Mouse (Mus musculus) limb, embryonic 14.5 days (tissue): ENCODE results near the gene Grb14. TPM values are rescaled to one million over a fixed set of nuclear protein-coding genes. Genes with fewer than 3 reads are reported as not detected.

Experiments used
- ATAC-seq: fragments of 200-750 bp; cut with Nextera tagmentation; 2 replicates; pipeline ENCODE4 v1.8.0; 2017; ENCODE audit warnings: low read depth, moderate number of reproducible peaks, moderate TSS enrichment; ENCODE audit not compliant: low FRiP score
- DNase-seq: peaks from one replicate; pipeline ENCODE4 v3.0.0-alpha.2; 2015; ENCODE audit warnings: low spot score
- H3K27ac ChIP-seq: fragments of 300-500 bp; sonication (generic); replicated peaks from 2 replicates; pipeline ENCODE4 v1.5.1; 2014; ENCODE audit warnings: low read depth, mild to moderate bottlenecking, low read length, moderate library complexity, mixed read lengths
- H3K27me3 ChIP-seq: fragments of 300-500 bp; sonication (generic); 2 replicates; pipeline ENCODE4 v1.6.1; 2014; ENCODE audit warnings: low read length, mixed read lengths; ENCODE audit not compliant: control insufficient read depth, insufficient read depth
- H3K36me3 ChIP-seq: fragments of 300-500 bp; sonication (generic); 2 replicates; pipeline ENCODE4 v1.6.1; 2014; ENCODE audit warnings: mild to moderate bottlenecking, low read length, moderate library complexity, mixed read lengths; ENCODE audit not compliant: control insufficient read depth, insufficient read depth
- H3K4me1 ChIP-seq: fragments of 300-500 bp; sonication (generic); 2 replicates; pipeline ENCODE4 v1.6.1; 2014; ENCODE audit warnings: antibody characterized with exemption, low read length, mixed read lengths; ENCODE audit not compliant: control insufficient read depth, insufficient read depth
- H3K4me2 ChIP-seq: fragments of 300-500 bp; sonication (generic); replicated peaks from 2 replicates; pipeline ENCODE4 v1.6.1; 2014; ENCODE audit warnings: low read depth, mild to moderate bottlenecking, low read length, moderate library complexity; ENCODE audit not compliant: severe bottlenecking
- H3K4me3 ChIP-seq: fragments of 300-500 bp; sonication (generic); replicated peaks from 2 replicates; pipeline ENCODE4 v1.5.1; 2014; ENCODE audit warnings: low read length
- H3K9ac ChIP-seq: fragments of 300-500 bp; sonication (generic); 2 replicates; pipeline ENCODE4 v1.6.1; 2014; ENCODE audit warnings: mild to moderate bottlenecking, low read depth, low read length, moderate library complexity; ENCODE audit not compliant: severe bottlenecking
- H3K9me3 ChIP-seq: fragments of 300-500 bp; sonication (generic); 2 replicates; pipeline ENCODE4 v1.6.1; 2016; ENCODE audit warnings: low read length; ENCODE audit not compliant: control insufficient read depth
- POLR2A ChIP-seq: fragments of 200-500 bp; IDR thresholded peaks from 2 replicates; pipeline ENCODE4 v1.8.0; 2012; ENCODE audit warnings: inconsistent platforms, mild to moderate bottlenecking, moderate library complexity, borderline replicate concordance; ENCODE audit not compliant: insufficient read depth, insufficient read length; ENCODE audit errors: extremely low read depth
- WGBS: fragments of 180-500 bp; shearing (Covaris S2); extraction: QIAGEN DNeasy Blood & Tissue Kit; methylation state at CpG from one replicate; pipeline ENCODE4 v1.1.7; 2014; 5-methylcytosine and 5-hydroxymethylcytosine counted together
- polyA plus RNA-seq, 2 experiments: library from polyadenylated mRNA; depleted of rRNA in 1 of 2; stranded (reverse) in 1 of 2; unstranded in 1 of 2; fragments of >200 nt; fragmentation: Nextera tagmentation in 1 of 2; extraction: Ambion mirVana in 1 of 2; gene quantifications; 2 replicates each; pipeline versions ENCODE4 v1.2.1 to v1.2.3; 2012 to 2014

Grb14 gene
- polyA plus RNA-seq, 2 experiments, result 3.3 to 6.5 TPM

GRCm38 (mm10) chr2:64915448-64915847 lies 109.3 kb downstream of the Grb14 start:
- H3K27me3 ChIP-seq, result no peaks in the 10 kb centered on the region
- H3K36me3 ChIP-seq, result no peaks in the 10 kb centered on the region
- H3K4me2 ChIP-seq, result no peak overlapping the region
- no peak for DNase-seq
- H3K4me3 ChIP-seq, result no peak overlapping the region
- no peak overlapping the region for H3K27ac ChIP-seq
- H3K9ac ChIP-seq, result no peak overlapping the region
- H3K9me3 ChIP-seq, result no peaks in the 10 kb centered on the region
- no peaks in the 10 kb centered on the region for H3K4me1 ChIP-seq
- 0 out of 2 replicates have a peak, but pooled peaks have one; percentile 23 for ATAC-seq
- WGBS, result 50% methylated on average over 6 of the region's 6 CpGs
- TF ChIP-seq POLR2A, result no peak

- Histone ChIP-seq H3K4me2 (no peak overlapping the region), H3K27me3 (no peaks in the 10 kb centered on the region), H3K9me3 (no peaks in the 10 kb centered on the region), H3K9ac (no peak overlapping the region), H3K4me3 (no peak overlapping the region), H3K4me1 (no peaks in the 10 kb centered on the region), H3K27ac (no peak overlapping the region), H3K36me3 (no peaks in the 10 kb centered on the region)
- ATAC-seq (no peak), DNase-seq (peak; percentile 21)
- 75% methylated on average over 5 of the region's 5 CpGs for WGBS
- no peak for TF ChIP-seq POLR2A
Observed at GRCm38 (mm10) chr2:64904877-64905276, 119.9 kb downstream of the Grb14 start.

- TF ChIP-seq POLR2A, result no peak
- no peak for DNase-seq
- WGBS, result 52% methylated on average over 5 of the region's 5 CpGs
- Histone ChIP-seq H3K4me1 (no peaks in the 10 kb centered on the region), H3K27ac (no peak overlapping the region), H3K4me3 (no peak overlapping the region), H3K36me3 (no peaks in the 10 kb centered on the region), H3K9me3 (no peaks in the 10 kb centered on the region), H3K9ac (no peak overlapping the region), H3K4me2 (no peak overlapping the region), H3K27me3 (no peaks in the 10 kb centered on the region)
- no peak for ATAC-seq
Observed at GRCm38 (mm10) chr2:64897844-64898243, 126.9 kb downstream of the Grb14 start.

- 58% methylated on average over 7 of the region's 7 CpGs for WGBS
- no peak overlapping the region for H3K4me3 ChIP-seq
- no peaks in the 10 kb centered on the region for H3K9me3 ChIP-seq
- H3K9ac ChIP-seq, result no peak overlapping the region
- H3K36me3 ChIP-seq, result no peaks in the 10 kb centered on the region
- no peak overlapping the region for H3K4me2 ChIP-seq
- no peaks in the 10 kb centered on the region for H3K4me1 ChIP-seq
- no peaks in the 10 kb centered on the region for H3K27me3 ChIP-seq
- TF ChIP-seq POLR2A, result no peak
- no peak overlapping the region for H3K27ac ChIP-seq
- no peak for DNase-seq
- ATAC-seq, result no peak
Observed at GRCm38 (mm10) chr2:64893233-64893632, 131.6 kb downstream of the Grb14 start.

- 40% methylated on average over 6 of the region's 6 CpGs for WGBS
- H3K4me1 ChIP-seq, result 0 out of 2 replicates have a peak, but pooled peaks cover 3% of the 10 kb centered on the region
- DNase-seq (no peak), ATAC-seq (no peak)
- H3K4me2 ChIP-seq, result no peak overlapping the region
- no peak overlapping the region for H3K4me3 ChIP-seq
- H3K27me3 ChIP-seq, result no peaks in the 10 kb centered on the region
- no peak for TF ChIP-seq POLR2A
- no peak overlapping the region for H3K27ac ChIP-seq
- H3K9ac ChIP-seq, result no peak overlapping the region
- H3K36me3 ChIP-seq, result no peaks in the 10 kb centered on the region
- H3K9me3 ChIP-seq, result no peaks in the 10 kb centered on the region
Observed at GRCm38 (mm10) chr2:64887098-64887757, 137.6 kb downstream of the Grb14 start.
